Mouse (Mus musculus) urinary bladder, postnatal 25 days (tissue): Measurements from ENCODE around the gene Grem1.

Experiments
- DNase-seq: peaks from one replicate; pipeline ENCODE4 v3.0.0; 2022; ENCODE audit warnings: low spot score

Grem1 gene

GRCm38 (mm10) chr2:113757525-113758310, 728 bp downstream of the Grem1 start:
- DNase-seq, result no peak

- no peak for DNase-seq
Measured at GRCm38 (mm10) chr2:113756924-113757524, 1.4 kb downstream of the Grem1 start.

- DNase-seq, result no peak
Measured at GRCm38 (mm10) chr2:113749721-113750120, 8.7 kb downstream of the Grem1 start.

- DNase-seq, result no peak
Measured at GRCm38 (mm10) chr2:113749309-113749708, 9.1 kb downstream of the Grem1 start.

GRCm38 (mm10) chr2:113728581-113728980, 29.9 kb downstream of the Grem1 start:
- DNase-seq, result no peak

GRCm38 (mm10) chr2:113714801-113715200, 43.6 kb downstream of the Grem1 start:
- DNase-seq, result no peak

DNA sequence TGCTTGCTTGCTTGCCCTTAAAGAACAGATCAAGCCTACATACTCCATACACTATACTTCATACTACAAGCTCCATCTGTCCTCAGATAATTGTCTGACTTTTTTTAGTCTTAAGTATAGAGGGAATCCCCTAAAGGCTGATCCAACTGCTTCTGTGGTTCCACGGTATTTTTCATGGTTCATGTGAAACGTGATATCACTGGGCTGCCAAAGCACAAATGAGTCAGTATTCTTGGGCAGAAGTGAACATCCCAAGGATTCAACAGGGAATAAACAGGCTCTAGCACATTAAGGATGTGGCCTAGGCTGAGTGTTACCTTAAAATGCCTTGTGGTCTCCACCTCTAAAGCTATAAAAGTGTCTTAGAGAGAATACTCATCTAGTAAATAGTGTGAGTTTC, 45.0 kb downstream of the Grem1 start:
- DNase-seq, result no peak

DNA sequence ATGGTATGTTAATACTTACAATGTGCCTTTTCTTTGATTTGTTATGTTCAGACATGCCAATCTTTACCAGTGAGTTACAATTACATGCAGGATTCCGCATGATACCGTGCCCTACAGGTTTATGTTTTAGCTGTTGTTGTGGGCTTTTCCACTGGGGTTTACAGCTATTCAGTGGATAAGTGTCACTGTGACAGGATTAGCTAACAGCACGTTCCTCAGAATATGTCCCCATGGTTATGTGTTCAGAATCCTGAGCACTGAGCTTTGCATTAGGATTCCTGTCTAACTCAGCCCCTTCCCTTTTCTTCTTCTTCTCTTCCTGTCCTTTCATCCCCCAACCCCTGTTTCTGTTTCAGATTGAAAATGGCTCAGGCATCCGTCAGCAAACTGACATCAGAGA, 50.9 kb downstream of the Grem1 start:
- DNase-seq, result no peak

- DNase-seq, result no peak
Measured at GRCm38 (mm10) chr2:113701507-113701906, 56.9 kb downstream of the Grem1 start.

DNA sequence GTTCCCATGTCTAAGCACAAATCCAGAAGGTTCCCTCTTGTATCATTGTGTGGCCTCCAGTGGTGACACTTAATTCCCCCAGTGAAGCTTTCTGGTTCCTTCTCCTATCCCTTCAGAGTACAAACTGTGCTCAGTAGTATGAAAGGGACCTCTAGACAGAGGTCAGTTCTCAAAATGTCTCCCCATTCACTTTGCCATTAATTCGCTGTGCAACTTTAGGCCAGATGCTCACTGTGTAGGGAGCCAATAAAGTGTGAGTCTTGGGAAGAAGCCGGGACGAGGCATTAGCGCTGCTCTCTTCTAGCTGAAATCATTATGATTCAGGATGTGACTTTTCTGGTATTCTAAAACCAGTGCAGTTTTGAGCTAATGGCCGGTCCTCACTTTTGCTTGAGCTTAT, 61.8 kb downstream of the Grem1 start:
- DNase-seq, result no peak

- no peak for DNase-seq
Measured at GRCm38 (mm10) chr2:113696222-113696621, 62.2 kb downstream of the Grem1 start.
